Mouse (Mus musculus) gastrocnemius, postnatal 25 days (tissue): Measurements from ENCODE around the gene Abca8b. TPM values are rescaled to one million over a fixed set of nuclear protein-coding genes. Genes with fewer than 3 reads are reported as not detected.
"Not testable (repeated sequence)": the region's sequence is repeated elsewhere in the genome, so short reads cannot be mapped to it uniquely, and the experiment has no call there.

Experiments
- DNase-seq: peaks from one replicate; pipeline ENCODE4 v3.0.0; 2022
- long read RNA-seq, 2 experiments: library from polyadenylated mRNA; stranded (forward); transcript quantifications; one replicate each; pipeline ENCODE4 v2.0.0; 2021
- total RNA-seq, 2 experiments: library from RNA; stranded (reverse); gene quantifications; 1 replicate in 1 of 2; 2 replicates in 1 of 2; pipeline ENCODE4 v1.2.3; 2021

Abca8b gene
- 10 to 100 TPM in 1 of 2 experiments, 1 to 10 TPM in 1; 8.8 to 11.9 TPM for total RNA-seq
- long read RNA-seq, experiment 1, partial matches to known transcripts: 1 of 16 reads
- long read RNA-seq, experiment 1, other reads (novel, unspliced or antisense): 15 of 16 reads
- long read RNA-seq, experiment 2, partial matches to known transcripts: 2 of 11 reads
- long read RNA-seq, experiment 2, other reads (novel, unspliced or antisense): 9 of 11 reads

GRCm38 (mm10) chr11:109995624-109996023 lies at the start of gene Abca8b:
Abca8b (minus strand) TSS chr11:109995845.
- DNase-seq: peak; percentile 87

DNA sequence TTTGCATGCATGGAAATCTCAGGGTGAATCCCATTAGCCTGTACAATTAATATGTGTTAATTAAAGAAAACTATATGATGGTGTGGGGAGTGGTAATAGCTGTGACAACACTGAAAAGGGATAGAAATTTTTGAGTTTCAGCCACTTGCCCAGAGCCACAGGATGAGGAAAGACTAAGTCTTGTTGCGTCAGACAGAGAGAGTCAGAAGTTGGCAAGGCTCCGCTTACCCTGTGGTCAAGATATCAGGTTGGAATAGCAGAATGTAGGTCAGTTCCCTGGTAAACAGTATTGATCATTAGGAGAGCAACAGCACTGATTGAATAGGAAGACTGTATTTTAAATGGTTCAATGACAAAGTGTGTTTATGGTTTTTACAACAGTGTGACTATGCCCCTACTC lies 42.1 kb upstream of the Abca8b start:
- DNase-seq: no peak

DNA sequence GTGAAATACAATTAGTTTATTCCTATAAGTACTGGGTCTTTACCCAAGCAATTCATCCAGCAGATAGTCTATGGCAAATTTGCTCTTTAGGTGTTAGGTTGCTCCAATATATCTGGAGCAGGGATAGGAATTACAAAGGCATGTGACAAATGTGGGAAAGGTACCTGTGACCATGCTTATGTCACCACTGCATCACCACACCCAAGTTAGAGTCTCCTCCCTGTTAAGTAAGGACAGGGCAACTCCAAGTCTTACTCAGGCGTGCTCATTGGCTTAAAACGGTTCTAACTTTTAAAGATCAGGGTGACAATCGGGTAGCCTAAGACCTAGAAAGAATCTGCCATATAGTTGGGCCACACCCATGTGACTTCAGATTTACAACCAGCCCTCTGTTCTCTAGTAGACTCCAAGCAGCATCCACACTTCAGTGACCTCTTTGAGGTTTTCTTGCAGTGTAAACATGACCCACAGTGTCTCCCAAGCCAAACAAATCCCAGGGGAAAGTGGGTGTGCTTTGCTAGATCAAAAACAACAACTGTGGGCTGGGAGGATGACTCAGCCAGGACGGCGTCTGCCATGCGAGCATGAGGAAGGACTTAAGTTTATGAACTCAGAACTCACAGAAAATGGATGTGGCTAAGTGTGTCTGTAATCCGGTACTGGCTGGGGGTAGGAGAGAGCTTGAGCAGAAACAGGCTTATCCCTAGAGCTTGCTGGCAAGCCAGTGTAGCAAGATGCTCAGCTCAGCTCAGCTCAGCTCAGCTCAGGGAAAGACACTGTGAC lies 33.5 kb upstream of the Abca8b start:
- peak; percentile 45 for DNase-seq

DNA sequence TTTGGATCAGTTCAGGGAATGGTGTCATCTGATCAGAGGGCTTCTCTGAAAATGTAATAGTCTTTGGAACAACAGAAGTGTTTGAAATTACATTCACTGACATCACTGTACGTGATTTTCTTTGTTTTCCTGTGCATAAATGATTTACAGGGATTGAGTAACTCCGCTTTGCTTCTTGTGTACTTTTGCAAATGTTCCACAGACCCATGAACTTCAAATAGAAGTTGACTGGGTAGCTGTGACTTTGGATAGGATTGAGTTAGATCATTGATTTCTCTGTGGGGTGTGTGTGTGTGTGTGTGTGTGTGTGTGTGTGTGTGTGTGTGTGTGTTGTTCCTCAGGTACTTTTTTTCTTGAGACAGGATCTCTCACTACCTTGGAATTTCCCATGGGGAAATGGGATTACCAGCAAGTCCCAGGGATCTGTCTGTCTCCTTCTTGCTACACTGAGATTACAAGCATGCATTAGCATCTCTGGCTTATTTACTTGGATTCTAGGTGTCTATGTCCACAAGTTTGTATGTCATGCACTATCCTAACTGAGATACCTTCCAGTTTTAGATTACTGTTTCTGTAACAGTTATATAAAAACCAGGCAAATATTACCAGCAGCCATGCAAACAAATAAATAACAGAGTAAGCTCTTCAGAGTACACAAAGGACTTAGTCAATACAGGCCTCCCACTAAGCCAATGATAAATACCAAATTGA lies 15.3 kb upstream of the Abca8b start:
- no peak for DNase-seq

GRCm38 (mm10) chr11:109995013-109995412 lies 632 bp downstream of the Abca8b start:
- no peak for DNase-seq

DNA sequence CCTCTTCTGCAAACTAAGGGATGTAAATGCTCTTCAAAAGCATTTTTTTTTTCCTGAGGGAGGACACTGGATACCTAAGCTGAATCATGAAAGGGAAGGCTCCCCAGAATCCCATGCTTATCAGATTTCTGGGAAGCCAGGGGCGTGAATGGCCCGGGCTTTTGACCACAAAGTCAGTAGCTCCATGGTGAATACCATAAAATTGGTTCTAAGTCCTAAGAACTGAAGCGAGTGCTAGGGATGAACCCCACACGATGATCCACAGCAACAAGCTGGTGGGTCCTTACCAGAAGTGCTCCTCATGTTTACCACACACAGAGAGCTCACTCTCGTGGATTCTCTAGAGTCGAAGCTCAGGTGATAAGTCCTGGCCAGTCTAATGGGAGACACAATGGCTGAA lies 1.6 kb downstream of the Abca8b start:
- no peak for DNase-seq

DNA sequence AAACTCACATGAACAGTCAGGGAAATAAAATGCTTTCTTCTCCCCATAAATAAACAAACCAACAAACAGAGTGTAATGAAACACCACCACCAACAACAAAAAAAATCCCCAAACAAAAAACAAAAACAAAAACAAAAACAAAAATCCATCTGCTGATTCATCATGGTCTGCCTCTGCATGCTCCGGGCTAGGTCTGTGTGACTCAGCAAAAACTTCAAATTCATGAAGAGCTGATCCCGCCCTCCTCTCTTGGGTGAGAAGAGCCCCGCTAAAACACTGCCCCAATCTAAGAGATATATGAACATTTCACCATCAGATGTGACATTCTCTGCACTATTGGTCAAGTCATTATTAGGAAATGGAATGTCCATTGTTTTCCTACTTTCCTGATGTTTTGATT lies 4.4 kb downstream of the Abca8b start:
- DNase-seq: no peak

GRCm38 (mm10) chr11:109990256-109990655 lies 5.4 kb downstream of the Abca8b start:
- DNase-seq: no peak

GRCm38 (mm10) chr11:109988164-109988563 lies 7.5 kb downstream of the Abca8b start:
- no peak for DNase-seq

- DNase-seq: not testable (repeated sequence)
Measured at GRCm38 (mm10) chr11:109987460-109988072, 8.1 kb downstream of the Abca8b start.

DNA sequence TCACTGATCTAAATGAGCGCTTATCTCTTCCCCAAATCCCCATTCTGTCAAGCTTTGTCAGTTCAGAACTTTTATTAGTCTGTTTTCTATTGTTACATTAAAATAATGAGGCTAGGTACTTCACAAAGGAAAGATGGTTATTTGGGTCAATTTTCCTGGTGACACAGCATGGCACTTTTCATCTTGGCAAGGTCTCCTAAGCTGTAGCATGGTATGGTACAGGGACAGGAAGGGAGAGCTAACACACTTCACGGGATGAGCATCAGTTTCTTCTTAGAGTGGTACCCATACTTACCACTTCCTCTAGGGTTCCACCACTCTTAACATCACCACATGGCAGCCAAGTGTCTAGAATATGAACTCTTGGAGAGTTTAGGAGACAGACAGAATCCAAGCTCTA lies 13.8 kb downstream of the Abca8b start:
- no peak for DNase-seq

GRCm38 (mm10) chr11:109970521-109970920 lies 25.1 kb downstream of the Abca8b start:
- no peak for DNase-seq

- DNase-seq: no peak
Measured at GRCm38 (mm10) chr11:109961495-109962492, 33.9 kb downstream of the Abca8b start.

DNA sequence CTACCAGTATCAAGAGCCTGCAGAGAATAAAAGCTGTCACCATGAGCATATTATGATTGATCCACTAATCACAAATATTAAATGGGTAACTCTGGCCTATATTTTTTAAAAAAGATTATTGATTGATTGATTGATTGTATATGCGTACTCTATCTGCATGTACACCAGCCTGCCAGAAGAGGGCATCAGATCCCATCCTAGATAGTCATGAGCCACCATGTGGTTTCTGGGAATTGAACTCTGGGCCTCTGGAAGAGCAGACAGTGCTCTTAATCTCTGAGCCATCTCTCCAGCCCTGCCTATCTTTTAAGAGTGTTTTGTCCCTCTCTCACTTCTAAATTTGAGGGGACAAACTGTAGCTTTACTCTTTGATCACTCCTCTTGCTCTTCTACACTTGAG lies 40.5 kb downstream of the Abca8b start:
- DNase-seq: no peak

GRCm38 (mm10) chr11:109936915-109937314 lies 58.7 kb downstream of the Abca8b start:
- no peak for DNase-seq

DNA sequence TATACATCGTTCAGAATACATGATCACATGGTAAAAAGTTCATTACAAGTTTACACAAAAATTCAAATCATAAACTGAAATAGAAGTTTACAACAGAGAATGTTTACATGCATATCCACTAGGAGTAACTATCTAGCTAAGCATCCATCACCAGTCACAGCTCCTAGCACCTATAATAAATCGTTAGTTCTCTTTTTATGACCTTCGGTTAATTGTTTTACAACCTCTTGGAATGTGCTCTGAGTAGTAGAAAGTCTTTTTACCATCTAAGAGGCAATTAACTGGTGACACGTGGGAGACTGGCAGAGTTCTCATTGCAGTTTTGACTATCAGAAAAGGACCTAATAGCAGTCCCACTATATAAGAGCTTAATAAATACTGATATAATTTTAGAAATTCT lies 62.4 kb downstream of the Abca8b start:
- DNase-seq: not testable (repeated sequence)

DNA sequence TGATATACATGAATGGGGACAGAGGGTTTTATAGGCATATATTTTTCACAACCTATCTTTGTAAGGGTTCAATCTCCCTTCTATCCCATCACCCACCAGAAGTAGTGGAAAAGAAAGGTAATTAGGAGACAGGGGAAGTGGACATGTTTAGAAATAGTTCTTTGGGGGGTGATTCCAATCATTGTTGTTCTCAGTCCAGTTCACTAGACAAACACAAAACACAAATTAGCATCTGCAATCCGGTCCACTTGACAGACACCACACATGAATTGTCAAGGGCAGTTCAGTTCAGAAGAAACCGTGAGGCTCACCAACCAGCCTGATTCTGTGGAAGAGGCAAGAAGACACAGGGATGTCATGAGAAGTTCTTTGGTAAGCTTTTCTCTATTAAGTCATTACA lies 67.2 kb downstream of the Abca8b start:
- DNase-seq: no peak

DNA sequence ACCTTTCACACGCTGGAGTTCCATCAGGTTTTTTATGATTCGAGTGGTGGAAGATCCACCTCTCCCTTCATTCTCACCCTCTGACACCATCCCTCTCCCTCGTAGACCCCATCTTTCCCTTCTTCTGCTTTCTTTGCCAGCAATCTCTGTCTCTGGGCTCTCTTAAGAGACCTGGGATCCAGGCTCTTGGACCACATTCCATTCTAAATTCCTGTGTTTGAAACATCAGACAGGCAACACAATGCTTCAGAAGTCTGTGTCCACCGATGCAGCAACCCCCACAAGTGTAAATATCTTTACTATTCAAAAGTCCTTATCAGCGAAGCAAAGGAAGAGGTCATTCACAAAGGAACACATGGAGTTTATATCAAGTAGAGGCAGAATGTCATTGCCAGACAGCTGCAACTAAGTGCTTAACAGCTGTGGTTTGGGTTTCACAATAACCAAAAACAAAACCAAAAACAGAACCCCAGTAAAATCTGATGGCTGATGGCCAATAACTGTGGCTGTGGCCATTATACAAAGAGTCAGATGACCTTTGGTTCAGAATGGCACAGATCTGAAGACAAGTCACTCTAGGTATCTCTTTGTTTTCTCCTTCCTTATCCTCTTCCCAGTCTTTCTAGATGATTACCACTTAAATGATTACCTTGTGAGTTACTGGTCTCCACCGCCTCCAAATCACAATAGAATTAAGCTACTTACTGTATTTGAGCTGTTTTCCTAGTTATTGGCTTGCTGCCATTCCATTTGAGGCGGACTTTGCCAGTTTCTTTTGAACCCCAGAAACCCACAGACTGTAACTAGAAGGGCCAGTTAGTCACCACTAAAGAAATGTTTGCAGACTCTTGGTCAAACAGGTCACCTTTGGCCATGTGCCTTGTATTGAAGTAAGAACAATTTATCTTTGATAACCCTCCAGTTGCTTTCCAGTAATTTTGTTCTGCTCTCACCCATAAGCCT lies 68.6 kb downstream of the Abca8b start:
- no peak for DNase-seq

- DNase-seq: no peak
Measured at GRCm38 (mm10) chr11:109922236-109922635, 73.4 kb downstream of the Abca8b start.

DNA sequence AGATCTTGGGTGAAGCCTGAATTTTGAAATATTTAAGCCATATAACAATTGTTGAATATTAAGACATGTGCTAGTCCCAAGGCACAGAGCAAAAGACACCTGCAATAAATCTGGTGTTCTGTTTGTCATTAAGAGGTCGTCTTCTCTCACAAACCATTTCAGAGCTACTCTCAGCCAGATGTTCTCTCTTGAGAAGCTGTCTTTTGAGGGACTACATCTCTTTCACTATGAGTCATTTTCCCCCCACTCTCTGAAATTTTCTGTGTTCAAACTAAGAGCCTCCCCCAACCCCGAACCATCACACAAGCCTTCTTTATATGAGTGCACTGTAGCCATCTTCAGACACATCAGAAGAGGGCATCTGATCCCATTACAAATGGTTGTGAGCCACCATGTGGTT lies 76.2 kb downstream of the Abca8b start:
- DNase-seq: no peak
